In genomic region chr17:44249544-44249943, GRCm38 (mm10) we compare ENCODE assay signal across 24 mouse cellular contexts.
DNase-seq lines count a peak whose midpoint lies in the region; TF ChIP-seq lines count a peak whose summit lies in the region.
"Had no signal": no experiment of that assay in that cellular context is flagged by ENCODE, and none has a peak within 500 bp of the region (broad histone marks: within the 10 kb centered on the region; RNA-seq: fewer than 3 reads in every experiment).

No protein-coding gene starts in this region.

- no peak for TF ChIP-seq POLR2A in heart, adult 2 months (IDR thresholded peaks at IDR 0.05; ENCODE audit: insufficient read depth, low read depth, low read length)
- no peak for TF ChIP-seq POLR2A in kidney, adult 2 months (IDR thresholded peaks at IDR 0.05; ENCODE audit: low read depth, low read length)

- no peak for TF ChIP-seq CTCF in gastrocnemius, adult 2 months (IDR thresholded peaks at IDR 0.05)
- TF ChIP-seq CTCF in heart, adult 2 months (IDR thresholded peaks at IDR 0.05) = no peak
- no peak for TF ChIP-seq CTCF in kidney, adult 2 months (conservative IDR thresholded peaks at IDR 0.05; ENCODE audit: insufficient read depth, insufficient read length, low read depth, low read length)

- intact Hi-C loops in gastrocnemius, adult 2 months (cut with DNase I) = no loop called here
- intact Hi-C loops in gastrocnemius, postnatal 36 days (cut with DNase I) = no loop called here
- intact Hi-C loops in heart, adult 2 months (cut with DNase I) = no loop called here
- intact Hi-C loops in heart, postnatal 36 days (cut with DNase I) = no loop called here

- H3K4me1 ChIP-seq in heart, adult 2 months (ENCODE audit: control insufficient read depth, insufficient read depth, low read length) = peaks cover 8% of the 10 kb centered on the region
- peaks cover 3% of the 10 kb centered on the region; the same call in 1 of the 2 replicates for H3K4me1 ChIP-seq in kidney, adult 2 months (ENCODE audit: control insufficient read depth, insufficient read depth, low read length)
- peaks cover 18% of the 10 kb centered on the region for H3K4me1 ChIP-seq in brown adipose tissue, adult 24 weeks (ENCODE audit: control insufficient read depth, insufficient read depth, insufficient read length, low read length)
- H3K4me1 ChIP-seq: forebrain, embryonic 13.5 days had no signal

- H3K79me2 ChIP-seq in heart, adult 2 months (replicated peaks; ENCODE audit: control insufficient read depth, insufficient read depth, low read length) = no peaks in the 10 kb centered on the region

- WGBS in heart, adult 2 months = 32% methylated on average over 4 of the region's 4 CpGs
- WGBS in kidney, adult 2 months = 69% methylated on average over 4 of the region's 4 CpGs

- no peak overlapping the region for H3K9ac ChIP-seq in heart, adult 2 months (ENCODE audit: low read depth, low read length)
- H3K9ac ChIP-seq: forebrain, embryonic 13.5 days; heart, embryonic 15.5 days; hindbrain, embryonic 14.5 days had no signal

- H3K4me3 ChIP-seq in gastrocnemius, adult 2 months = no peak overlapping the region
- H3K4me3 ChIP-seq in heart, adult 2 months = no peak overlapping the region
- H3K4me3 ChIP-seq in kidney, adult 2 months (ENCODE audit: insufficient read depth, low read depth, low read length) = no peak overlapping the region
- no peak overlapping the region for H3K4me3 ChIP-seq in brown adipose tissue, adult 24 weeks (ENCODE audit: insufficient read depth, low read depth, low read length)
- H3K4me3 ChIP-seq: forebrain, embryonic 10.5 days; forebrain, embryonic 13.5 days; heart, embryonic 15.5 days had no signal

- TF ChIP-seq EP300 in heart, adult 2 months (IDR thresholded peaks at IDR 0.05; ENCODE audit: insufficient read depth, low read depth, low read length) = peak; percentile 53; the same call in 1 of the 2 replicates

- no peak for DNase-seq in gastrocnemius, adult 2 months
- DNase-seq in gastrocnemius, postnatal 36 days = no peak
- DNase-seq in heart, adult 2 months = peak in 1 of 2 experiments; percentile 31
- DNase-seq in heart, postnatal 36 days = no peak
- peak; percentile 21 for DNase-seq in kidney, adult 2 months
- DNase-seq in kidney, adult 9 months = no peak
- DNase-seq: adrenal gland, postnatal 10 days; adrenal gland, postnatal 36 days; B cell, adult 2 months; cerebellum, adult 11 months; cerebellum, adult 2 months; cerebellum, adult 9-11 months; cerebellum, postnatal 25 days; gastrocnemius, postnatal 14 days; heart, postnatal 10 days; kidney, adult 18-20 months had no signal

- no peaks in the 10 kb centered on the region for H3K27me3 ChIP-seq in heart, adult 2 months (ENCODE audit: control insufficient read depth, insufficient read depth, low read length)
- no peaks in the 10 kb centered on the region for H3K27me3 ChIP-seq in kidney, adult 2 months (replicated peaks; ENCODE audit: control insufficient read depth, insufficient read depth, low read length)
- H3K27me3 ChIP-seq: forebrain, embryonic 13.5 days; heart, embryonic 15.5 days; Patski had no signal

- H3K36me3 ChIP-seq in heart, adult 2 months (ENCODE audit: control insufficient read depth, insufficient read depth, low read length) = peaks cover 14% of the 10 kb centered on the region; the same call in 1 of the 2 replicates
- H3K36me3 ChIP-seq in kidney, adult 2 months (ENCODE audit: control insufficient read depth, insufficient read depth, low read length) = no peaks in the 10 kb centered on the region; the same call in 1 of the 2 replicates
- H3K36me3 ChIP-seq: forebrain, embryonic 10.5 days; G1E had no signal

- peak overlapping the region; percentile 63 for H3K27ac ChIP-seq in gastrocnemius, adult 2 months
- H3K27ac ChIP-seq in heart, adult 2 months = peak overlapping the region; percentile 58
- no peak overlapping the region for H3K27ac ChIP-seq in kidney, adult 2 months (ENCODE audit: insufficient read depth, low read depth, low read length)
- peak overlapping the region; percentile 86 for H3K27ac ChIP-seq in brown adipose tissue, adult 24 weeks (replicated peaks; ENCODE audit: low read depth, low read length)
- H3K27ac ChIP-seq: forebrain, embryonic 10.5 days; forebrain, embryonic 13.5 days; heart, embryonic 15.5 days; hindbrain, embryonic 14.5 days; hindbrain, postnatal 0 days had no signal
